Mouse (Mus musculus): ENCODE results near the gene Dpep3. TPM values are rescaled to one million over a fixed set of nuclear protein-coding genes. Genes with fewer than 3 reads are reported as not detected.
"Not testable (repeated sequence)": the region's sequence is repeated elsewhere in the genome, so short reads cannot be mapped to it uniquely, and the experiment has no call there.

Gene Dpep3
- total RNA-seq, 2 experiments from 2014 or later: not detected

DNA sequence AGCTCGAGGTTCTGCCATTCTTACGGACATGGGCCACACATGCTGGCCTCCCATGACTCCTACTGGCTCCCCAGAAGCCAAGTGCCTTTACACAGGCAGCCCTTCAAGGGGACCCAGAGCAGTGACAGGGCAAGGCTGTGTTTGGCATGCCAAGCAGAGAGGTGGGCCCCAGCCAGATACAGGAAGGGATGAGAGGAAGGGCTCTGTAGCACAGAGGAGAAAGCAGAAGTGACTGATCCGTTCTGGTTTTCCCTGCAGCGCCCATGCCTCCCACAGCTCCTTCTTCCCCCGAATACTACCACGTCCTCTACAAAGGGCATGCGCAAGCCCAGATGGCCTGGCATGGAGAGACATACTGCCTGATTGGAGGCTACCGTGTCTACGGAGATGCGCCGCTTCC, 4.2 kb upstream of the Dpep3 start:
- DNase-seq; intact Hi-C loops (cut with DNase I): not testable (repeated sequence)

DNA sequence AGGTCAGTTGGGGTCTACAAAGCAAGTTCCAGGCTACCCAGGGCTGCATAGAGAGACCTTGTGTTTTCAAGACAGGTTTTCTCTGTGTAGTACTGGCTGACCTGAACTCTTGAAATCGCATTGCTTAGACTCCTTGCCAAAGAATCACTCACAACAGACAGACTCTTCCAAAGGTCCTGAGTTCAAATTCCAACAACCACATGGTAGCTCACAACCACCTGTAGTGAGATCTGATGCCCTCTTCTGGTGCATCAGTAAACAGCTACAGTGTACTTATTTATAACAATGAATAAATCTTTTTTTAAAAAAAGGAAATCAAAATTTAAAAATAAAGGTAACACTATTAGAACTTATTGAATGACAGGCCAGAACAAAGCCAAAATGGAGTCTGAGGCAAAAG, 1.9 kb upstream of the Dpep3 start:
- intact Hi-C loops (cut with DNase I): no loop called here
- no peak for DNase-seq

DNA sequence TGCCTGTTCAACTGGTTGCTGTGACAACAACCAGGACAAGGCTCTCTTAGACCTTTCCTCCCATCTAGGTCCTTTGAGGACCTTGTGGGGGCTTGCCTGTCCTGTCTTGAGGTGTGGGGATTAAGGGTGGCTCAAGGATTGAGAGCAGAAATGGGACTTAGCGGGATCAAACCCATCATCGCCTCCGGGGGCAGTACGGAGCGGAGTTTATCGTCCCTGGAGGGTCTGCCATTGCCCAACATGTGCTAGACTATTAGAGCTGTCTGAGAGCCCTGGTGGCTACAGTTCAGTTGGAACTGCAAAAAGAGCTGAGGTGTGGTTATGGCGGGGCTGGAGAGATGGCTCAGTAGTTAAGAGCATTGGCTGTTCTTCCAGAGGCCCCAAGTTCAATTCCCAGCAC, 3.9 kb downstream of the Dpep3 start:
- intact Hi-C loops (cut with DNase I): no loop called here
- DNase-seq: no peak

DNA sequence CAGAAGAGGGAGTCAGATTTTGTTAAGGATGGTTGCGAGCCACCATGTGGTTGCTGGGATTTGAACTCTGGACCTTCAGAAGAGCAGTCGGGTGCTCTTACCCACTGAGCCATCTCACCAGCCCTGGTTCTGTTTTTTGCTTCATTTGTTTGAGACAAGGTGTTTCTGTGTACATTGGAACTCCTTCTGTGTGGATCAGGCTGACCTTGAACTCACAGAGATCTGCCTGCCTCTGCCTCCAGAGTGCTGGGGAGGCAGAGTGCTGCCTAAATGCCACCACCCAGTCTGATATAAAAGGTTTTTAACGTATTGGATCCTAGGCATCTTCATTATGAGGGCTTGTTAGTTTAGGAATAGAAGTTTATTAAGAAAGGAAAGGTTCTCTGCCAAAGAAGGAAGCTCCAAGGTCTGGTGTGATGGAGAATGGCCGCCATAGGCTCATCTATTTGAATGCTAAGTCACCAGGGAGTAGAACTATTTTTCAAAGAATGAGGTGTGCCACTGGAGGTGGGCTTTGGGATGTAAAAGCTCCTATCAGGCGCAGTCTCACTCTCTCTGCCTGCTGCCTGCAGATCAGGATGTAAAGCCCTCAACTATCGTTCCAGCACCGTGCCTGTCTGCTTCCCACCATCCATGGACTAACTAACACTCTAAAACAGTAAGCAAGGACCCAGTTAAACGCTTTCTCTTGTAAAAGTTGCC, 8.1 kb downstream of the Dpep3 start:
- intact Hi-C loops (cut with DNase I): no loop called here
- DNase-seq: no peak

DNA sequence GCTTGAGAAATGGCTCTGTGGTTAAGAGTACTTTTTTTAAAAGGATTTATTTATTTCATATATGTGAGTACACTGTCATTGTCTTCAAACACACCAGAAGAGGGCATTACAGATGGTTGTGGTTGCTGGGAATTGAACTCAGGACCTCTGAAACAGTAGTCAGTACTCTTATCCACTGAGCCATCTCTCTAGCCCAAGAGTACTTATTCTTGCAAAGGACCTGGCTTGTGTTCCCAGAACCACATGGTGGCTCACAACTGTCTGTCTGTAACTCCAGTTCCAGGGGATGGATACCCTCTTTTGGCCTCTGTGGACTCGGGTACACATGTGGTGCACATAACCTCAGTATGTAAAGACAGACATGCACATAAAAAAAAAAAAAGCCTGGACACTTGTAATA, 9.9 kb downstream of the Dpep3 start:
- no peak for DNase-seq
- intact Hi-C loops (cut with DNase I): no loop called here

DNA sequence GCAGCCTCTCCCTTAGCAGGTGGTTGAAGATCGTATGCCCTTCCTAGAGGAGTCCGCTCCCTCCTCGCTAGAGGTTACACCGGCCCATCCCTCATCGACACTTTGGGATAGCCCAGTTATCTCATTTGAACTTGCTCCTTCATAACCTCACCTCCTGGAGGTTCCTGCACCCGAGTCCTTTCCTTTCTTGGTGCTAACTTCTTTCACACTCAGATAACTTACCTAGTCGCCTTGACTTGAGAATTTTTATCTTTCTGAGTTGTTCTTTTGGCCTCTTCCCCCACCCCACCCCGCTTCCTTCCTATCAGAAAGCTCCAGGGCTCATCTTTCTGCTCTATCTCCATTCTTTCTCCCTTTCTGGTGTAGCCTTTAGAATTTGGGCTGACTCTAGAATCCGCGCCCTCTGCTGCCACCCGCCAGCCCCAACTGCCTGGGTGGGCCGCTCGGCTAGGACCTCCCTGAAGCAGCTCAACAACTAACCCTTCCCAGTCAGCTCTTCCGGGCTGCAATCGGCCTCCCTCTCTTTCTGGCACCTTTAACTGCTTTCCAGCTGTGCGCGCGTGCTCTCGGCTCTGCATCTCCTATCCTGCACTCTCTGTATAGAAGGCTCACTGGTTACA, 12.4 kb downstream of the Dpep3 start:
- no peak for DNase-seq

DNA sequence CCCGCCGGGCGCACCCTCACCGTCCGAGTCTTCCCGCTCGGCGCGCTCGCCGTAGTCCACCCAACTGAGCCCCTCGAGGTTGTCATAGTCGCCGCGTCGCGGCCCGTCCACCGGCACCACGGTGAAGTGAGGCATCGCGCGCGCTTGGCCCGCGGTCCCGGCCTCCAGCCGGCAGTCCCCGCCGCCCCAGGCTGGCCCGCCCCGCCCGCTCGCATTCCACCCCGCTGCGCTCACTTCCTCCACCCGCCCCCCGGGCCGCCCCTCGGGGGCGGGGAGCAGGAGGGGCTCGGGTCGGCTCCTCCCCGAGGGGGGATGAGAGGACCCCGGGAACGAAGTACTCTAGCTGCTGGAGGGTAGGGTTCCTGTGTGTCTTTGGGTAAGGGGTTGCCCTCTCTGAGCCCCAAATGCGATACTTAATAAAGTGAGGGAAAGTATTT, 13.3 kb downstream of the Dpep3 start, which contains the start of gene Slc12a4:
TSS of gene Slc12a4 (minus strand) at position 193 of the 437 bp plus-strand sequence.
- intact Hi-C loops (cut with DNase I): no loop called here
- DNase-seq: peak; percentile 69 to 77

More for the DNA sequence above, 12.4 kb downstream of the Dpep3 start:
- intact Hi-C loops (cut with DNase I): no loop called here

DNA sequence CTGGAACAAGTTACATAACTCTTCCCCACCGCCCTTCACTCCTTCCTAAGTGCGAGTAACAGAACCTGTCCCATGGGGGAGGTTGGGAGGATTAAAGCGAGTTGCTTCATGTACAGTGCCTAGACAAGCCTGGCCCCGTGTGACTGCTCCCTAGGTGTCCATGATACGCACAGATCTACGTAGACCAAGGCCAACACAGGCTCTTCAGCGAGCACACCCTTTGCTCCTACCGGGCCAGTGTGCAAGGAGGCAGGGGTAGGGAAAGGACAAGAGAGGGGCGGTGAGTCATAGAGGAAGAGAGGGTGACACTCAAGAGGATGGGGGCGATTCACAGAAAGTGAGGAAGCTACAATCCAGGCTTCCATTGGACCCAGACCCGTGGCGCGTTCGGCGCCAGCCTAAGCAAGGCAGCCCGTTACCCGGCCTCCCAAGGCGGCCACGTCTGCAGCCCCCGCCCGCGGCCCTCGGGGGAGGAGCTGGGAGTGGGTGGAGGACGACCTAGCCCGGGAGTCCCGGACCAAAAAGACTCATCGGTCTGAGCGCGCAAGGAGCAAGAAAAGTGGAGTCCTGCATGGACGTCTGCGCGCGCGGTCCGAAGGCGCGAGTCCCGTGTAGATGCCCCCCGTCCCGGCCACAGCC, 13.8 kb downstream of the Dpep3 start:
- DNase-seq: peak; percentile 45 to 61
- intact Hi-C loops (cut with DNase I): no loop called here

DNA sequence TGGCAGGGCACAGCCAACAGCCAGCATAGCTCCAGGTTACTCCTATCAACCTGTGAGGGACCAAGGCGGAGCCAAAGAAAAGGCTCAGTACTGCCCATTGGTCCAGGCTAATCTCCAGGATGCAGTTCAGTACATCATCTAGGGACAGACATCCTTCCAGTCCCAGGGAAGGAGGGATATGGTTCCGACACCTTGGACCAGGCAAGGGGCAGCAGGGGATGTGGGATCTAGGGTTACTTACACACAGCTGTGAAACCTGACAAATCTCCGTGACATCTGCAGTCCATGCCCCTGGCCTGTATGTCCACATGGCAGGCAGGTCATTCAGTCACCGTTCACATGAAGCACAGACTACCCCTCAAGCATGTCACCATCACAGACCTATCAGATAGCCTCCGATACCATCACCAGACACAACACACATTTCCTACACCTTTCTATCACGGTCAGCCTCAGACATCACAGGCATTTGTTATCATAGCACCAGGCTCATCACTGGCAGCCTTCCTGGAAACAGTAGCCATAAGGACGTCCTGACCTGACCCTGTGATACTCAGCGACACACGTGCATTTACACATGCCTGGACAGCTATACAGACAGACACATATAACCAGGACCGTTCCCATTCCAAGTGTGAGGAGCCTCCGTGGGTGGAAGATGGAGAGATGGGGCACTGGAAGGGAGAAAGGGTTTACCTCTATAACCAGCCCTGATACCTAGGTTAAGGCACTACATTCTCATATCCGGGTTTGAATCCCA, 14.5 kb downstream of the Dpep3 start:
- intact Hi-C loops (cut with DNase I): no loop called here
- DNase-seq: no peak

DNA sequence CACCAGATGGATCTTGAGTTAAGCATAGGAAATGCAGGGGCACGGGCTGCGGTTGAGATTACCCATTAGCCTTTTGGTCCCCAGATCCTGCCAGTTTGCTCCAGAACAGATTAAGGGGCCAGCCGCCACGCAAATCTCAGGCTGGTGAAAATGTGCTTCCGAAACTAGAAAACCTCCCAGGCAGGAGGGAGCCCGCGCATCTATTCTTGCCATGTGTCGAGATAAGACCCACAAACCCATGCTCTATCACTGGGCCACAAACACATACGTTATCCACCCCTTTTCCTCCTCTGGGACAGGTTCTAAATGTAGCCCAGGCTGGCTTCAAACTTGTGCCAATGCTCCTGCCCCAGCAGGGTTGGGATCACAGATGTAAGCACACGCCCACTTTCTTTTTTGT, 17.7 kb downstream of the Dpep3 start:
- no peak for DNase-seq
- intact Hi-C loops (cut with DNase I): no loop called here

DNA sequence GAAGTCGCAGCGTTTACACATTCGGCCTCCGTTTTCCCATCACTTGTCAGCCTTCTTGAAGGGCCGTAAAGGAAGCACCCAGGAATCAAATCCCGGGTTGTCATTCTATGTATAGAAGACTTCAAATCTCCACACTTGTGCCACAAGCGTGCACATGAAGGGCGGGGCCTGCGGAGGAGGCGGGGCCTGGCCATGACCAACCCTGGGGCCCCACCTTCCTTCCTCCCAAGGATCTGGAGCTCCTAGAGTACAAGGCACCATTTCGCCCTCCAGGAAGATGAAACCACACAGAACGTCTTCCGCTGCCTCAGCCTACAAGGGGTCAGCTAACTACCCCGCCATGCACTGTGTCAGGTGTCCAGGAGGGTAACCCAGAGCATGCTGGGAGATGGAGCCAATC, 18.1 kb downstream of the Dpep3 start:
- intact Hi-C loops (cut with DNase I): no loop called here
- DNase-seq: no peak

DNA sequence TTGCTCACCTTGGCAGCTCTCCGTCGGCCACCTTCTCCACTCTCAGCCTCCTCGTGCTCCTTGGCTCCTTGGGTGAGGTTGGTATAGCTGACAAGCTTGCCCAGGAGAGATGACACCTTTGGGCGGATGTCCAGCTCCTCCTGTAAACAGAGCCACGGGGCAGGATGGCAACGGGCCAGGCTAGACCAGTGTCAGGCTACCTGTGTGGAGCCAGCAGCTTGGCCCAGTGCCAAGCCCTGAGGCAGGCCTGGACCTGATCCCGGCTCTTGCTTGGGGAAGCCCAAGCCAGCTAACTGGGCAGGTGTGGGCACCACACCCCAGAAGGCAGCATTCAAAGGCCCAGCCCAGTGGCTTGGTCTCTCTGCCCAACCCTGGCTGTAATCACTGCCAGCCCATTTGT, 19.9 kb downstream of the Dpep3 start:
- intact Hi-C loops (cut with DNase I): no loop called here
- DNase-seq: peak; percentile 77

DNA sequence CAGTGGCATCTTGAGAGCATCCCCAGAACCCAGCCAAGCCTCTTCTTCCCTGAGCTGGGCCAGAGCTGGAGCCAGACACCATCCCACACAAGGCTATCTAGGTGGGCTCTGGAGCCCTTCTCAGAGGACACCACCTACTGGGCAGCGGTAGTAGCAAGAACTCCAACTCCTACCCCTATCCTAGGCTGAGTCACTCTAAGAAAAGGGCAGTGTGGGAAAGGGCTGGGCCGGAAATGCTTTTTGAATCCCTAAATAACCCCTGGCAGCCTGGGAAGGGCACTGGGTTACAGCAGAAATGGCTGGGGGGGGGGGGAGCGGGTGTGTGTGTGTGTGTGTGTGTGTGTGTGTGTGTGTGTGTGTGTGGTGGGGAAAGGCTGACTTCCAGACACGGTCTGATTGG, 21.4 kb downstream of the Dpep3 start:
- intact Hi-C loops (cut with DNase I): no loop called here
- DNase-seq: no peak

DNA sequence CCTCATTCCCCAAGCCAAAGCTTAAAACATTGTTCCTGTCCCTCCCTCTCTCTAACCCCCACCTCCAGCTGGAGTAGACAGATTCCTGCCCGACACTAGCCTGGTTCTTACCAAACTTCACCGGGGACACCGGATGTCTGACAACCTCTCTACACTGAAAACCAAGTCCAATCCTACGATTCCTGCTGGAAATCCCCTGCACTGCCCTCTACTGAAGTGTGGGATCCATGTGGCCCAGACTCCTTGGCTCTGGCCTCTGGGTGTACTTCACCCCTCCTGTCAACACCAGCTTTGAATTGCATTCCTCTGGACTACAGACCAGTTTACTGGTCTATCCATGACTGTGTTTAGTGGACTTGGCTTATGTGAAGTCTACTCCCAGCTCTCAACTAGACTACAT, 22.7 kb downstream of the Dpep3 start:
- intact Hi-C loops (cut with DNase I): no loop called here
- no peak for DNase-seq

DNA sequence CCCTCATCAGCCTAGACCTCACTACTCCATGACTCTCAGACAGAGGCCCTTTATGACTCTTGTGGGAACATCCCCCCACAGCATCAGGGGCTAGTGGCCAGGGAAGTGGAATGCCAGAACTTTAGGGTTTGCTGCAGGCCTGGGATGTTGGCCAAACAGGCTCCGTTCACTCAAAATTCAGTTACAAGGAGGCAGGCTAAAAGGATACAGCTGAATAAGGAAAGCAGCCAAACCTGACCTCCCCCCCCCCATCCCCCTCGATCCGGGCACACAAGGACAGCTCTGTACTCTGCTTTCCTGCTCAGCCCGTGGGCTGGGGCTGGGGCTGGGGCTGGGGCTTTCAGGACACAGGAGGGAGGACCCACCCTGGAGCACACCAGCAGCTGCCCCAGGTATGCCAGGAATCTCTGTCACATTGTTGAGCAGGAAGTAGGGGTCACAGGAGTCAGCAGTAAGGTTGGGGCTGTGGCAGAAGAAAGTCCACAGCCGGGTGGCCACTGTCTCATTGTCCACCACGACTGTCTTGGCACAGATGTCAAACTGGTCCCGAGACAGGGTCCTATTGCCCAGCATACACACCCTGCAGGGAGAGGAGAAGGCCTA, 28.1 kb downstream of the Dpep3 start:
- intact Hi-C loops (cut with DNase I): no loop called here
- DNase-seq: peak in 1 of 2 experiments; percentile 33

DNA sequence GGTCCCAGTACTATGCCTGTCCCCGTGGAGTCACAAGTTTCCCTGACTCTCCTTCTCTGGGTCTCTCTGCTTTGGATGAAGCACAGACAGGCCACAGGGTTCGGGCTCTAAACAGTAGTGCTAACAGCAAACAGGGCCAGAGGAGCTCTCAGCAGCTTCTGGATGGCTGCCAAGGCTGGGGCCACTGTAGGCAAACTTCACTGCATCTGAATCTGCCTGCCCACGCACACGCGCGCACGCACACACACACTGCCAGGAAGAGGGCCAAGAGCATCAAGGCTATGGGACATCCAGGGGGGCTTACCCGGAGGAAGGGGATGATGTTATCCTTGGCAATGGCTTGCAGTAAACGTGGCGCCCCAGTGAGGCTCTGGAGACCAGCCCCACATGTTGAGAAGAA, 29.9 kb downstream of the Dpep3 start:
- intact Hi-C loops (cut with DNase I): no loop called here
- DNase-seq: no peak

DNA sequence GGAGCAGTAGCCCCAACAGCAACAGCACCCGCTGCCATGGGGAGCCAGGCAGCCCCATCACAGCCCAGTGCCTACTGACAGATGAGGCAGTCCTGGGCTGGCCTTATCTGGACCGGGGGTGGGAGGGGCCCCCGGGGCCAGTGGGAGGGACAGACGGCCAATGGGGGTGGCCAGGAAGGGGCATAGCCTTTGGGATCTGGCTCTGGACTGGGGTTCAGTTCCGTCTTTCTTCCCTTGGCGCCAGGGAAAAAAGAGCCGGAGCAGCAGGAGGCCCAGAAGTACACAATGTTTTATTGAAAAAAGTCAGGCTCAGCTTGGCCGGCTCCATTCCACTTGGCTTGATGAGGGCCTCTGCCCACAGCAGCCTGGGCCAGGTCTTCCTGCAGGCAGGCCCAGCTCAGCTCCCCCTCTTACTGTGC, 35.9 kb downstream of the Dpep3 start, which contains the start of gene Lcat:
TSS of gene Lcat (minus strand) at position 62 of the 419 bp plus-strand sequence.
- intact Hi-C loops (cut with DNase I): no loop called here

DNA sequence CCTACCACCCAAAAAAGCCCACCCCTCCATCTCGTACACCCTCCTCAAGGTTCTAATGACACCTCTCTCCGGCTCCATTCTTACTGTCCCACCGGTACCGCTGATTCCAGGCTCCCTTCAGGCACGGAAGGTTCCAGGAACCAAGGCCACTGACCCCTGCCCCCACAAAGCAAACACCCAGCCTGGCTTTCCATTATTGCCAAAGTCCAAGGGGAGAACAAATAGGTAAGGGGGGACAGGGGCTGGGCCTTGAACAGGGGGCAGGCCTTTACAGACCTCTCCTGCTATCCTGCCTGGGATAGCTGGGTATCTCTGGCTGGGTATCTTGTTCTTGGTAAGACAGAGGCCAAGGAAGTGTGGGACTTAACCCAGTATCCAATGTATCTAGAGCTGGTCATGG, 36.7 kb downstream of the Dpep3 start:
- intact Hi-C loops (cut with DNase I): no loop called here
- no peak for DNase-seq

More for the DNA sequence above, 35.9 kb downstream of the Dpep3 start, which contains the start of gene Lcat:
- no peak for DNase-seq

DNA sequence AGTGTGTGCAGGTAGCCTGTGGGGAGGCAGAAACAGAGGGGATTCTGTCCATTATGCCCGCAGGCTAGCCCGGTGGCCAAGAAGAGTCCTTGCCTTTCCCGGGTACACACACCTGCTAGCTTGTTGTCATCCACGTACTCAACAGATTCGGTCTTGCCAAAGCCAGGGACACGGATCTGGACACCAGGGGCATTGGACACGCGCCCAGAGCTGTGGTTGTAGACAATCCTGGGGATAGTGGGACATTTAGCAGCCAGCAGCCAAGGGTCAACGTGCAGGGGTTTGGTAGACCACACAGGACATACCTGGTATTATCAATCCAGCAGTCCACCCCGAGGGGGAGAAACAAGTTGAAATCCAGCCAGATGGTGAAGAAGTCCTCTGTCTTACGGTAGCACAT, 37.2 kb downstream of the Dpep3 start:
- DNase-seq: no peak
- intact Hi-C loops (cut with DNase I): no loop called here

DNA sequence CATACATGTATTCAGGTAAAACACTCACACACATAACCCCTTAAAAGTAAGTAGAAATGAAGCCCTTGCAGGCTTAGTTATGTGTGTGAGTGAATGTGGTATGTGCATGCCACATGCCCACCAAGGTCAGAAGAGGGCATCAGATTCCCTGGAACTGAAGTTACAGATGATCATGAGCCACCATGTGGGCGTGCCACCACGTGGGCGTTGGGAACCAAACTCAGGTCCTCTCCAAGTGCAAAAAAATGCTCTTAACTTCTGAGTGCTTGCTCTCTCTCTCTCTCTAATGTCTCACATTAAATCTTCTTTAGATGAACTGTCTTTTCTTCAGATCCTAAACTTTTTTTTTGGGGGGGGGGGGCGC, 40.9 kb downstream of the Dpep3 start, which contains the start of gene Psmb10:
TSS of gene Psmb10 (minus strand) at position 139 of the 364 bp plus-strand sequence.
- intact Hi-C loops (cut with DNase I): no loop called here

More for the DNA sequence above, 40.9 kb downstream of the Dpep3 start, which contains the start of gene Psmb10:
- no peak for DNase-seq

Data from gastrocnemius, postnatal 36 days (tissue).